Mouse (Mus musculus): ENCODE data around the gene Serpinb9.
A peak's percentile ranks its signal among the peaks of the same experiment; 100 is the strongest.
"Not testable (repeated sequence)": the region's sequence is repeated elsewhere in the genome, so short reads cannot be mapped to it uniquely, and the experiment has no call there.

Serpinb9 gene

DNA sequence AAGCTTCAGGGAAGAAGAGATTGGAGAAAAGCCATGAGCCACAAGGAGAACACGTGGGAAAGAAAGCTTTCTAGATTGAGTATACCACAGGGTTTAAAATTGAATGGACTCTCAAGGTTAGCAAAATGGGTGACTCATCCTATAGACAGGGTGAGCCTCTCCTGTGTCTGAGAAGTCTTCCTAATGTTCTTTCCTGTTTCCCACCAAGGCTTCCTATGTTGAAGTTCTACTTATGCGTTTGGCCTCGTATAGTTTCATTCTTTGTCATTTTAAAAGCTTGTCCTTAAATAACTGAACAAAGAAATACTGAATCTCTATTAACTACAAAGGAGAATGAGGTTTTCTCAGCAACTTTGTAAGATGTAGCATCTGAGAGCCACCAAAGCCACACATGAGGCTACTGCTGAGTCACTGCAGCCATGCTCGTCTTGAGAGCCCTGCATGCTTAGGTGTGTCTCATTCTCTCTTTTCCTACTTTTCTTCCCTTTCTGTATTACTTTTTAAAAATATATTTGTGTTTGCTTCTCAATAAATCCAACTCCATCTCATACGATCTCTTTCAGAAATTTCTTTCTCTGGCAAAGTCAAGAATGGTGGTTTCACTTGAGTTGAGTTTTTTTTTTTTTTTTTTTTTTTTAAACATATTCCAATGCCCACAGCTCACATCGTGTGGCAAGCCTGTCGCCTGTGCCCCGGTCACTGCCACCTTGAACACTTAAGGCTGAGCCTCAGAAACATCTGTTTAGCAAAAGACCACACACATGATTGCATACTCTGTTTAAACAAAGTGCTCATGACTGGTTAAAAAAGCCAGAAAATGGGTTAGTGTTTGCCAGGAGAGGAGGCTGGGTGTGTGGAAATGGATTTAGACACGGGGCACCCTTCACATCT, 718 bp downstream of the Serpinb9 start:
- no peak for DNase-seq (ENCODE audit: extremely low read depth, low read depth)

DNA sequence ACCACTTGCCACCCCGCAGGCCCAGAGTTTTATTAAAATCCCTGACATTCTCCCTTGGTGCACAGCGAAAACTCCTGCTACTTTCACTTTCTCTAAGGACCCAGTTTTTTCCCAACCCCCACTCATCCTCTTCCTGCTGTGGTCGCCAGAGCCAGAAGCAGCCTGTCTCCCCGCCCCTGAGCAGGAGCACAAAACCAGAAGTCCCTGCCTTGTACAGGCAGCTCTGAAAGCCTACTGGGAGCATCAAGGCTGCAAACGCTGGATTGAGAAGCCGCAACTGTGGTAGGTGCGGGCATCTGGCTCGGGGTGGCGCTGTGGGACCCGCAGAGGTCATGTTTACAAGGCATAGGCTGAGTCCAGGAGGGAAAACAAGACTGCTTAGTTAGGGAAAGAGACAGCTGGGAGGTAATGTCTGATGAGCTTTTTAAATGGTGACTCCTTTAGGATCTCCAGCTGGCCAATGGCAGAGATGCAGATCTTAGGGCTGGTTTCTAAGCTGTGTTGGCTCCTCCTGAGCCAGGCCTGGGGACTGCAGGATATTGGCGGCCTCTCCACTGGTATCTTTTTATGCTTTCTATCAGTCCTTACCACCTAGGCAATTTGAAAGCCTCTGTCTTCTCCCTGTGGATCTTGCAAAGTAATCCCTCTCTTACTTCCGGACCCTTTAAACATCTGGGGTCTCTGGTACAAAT, 1.5 kb downstream of the Serpinb9 start:
- peak; percentile 91 for DNase-seq (ENCODE audit: extremely low read depth, low read depth)

DNA sequence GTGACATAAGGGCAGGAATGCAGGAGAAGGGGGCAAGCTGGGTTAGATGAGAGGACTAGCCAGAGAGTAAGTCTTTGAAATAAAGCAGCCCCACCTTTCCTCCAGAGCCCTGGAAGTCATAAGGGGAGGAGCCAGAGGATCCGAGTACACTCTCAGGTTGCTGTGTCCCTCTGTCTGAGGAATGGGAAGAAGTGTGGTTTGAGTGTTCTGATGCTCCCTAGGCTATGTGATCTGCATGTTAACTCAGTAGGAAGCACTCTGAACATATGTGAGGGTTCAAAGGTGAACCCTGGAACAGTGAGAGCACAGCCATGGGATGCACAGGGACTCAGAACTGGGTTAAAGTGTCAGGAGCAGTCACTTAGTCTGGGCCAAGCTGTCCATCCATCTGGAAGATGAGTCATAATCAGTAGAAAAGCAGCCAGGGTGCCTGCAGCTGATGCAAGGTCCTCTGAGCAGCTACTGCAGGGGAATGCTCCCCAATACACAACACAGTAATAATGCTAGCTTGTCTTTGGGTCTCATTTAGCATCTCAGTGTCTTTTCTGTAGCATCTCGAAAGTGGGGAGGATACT, 2.5 kb downstream of the Serpinb9 start:
- no peak for DNase-seq (ENCODE audit: extremely low read depth, low read depth)

DNA sequence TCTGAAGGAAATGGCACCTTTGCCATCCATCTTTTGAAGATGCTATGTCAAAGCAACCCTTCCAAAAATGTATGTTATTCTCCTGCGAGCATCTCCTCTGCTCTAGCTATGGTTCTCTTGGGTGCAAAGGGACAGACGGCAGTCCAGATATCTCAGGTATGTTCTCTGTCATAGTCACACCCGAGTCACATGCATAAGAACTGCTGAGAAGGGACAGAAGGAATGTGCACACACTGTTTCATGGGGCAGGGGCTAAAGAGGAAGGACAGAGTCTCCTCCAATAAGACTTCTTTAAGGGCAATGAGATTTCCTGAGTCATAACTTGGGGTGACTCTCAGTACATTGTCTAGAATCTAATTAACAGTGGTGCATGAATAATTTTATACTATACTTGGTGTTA, 3.5 kb downstream of the Serpinb9 start:
- no peak for DNase-seq (ENCODE audit: extremely low read depth, low read depth)

DNA sequence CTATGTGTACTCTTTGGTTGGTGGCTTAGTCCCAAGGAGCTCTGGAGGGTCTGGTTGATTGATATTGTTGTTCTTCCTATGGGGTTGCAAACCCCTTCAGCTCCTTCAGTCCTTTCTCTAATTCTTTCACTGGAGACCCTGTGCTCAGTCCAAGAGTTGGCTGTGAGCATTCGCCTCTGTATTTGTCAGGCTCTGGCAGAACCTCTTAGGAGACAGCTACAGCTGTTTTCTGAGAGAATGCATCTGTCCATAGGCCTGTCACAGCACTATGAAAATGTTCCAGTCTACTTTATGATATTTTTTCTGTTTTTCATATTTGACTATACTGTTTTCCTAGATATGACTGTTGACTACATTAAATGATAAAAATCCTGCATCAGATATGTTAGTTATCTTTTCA, 9.3 kb downstream of the Serpinb9 start:
- DNase-seq (ENCODE audit: extremely low read depth, low read depth): no peak

- DNase-seq (ENCODE audit: extremely low read depth, low read depth): no peak
Measured at GRCm38 (mm10) chr13:33013271-33013670, 10.2 kb downstream of the Serpinb9 start.

GRCm38 (mm10) chr13:33022371-33022770, 19.3 kb downstream of the Serpinb9 start:
- DNase-seq (ENCODE audit: extremely low read depth, low read depth): no peak

- DNase-seq (ENCODE audit: extremely low read depth, low read depth): no peak
Measured at GRCm38 (mm10) chr13:33026427-33027057, 23.5 kb downstream of the Serpinb9 start.

GRCm38 (mm10) chr13:33027244-33027643, 24.2 kb downstream of the Serpinb9 start, which contains the start of gene Serpinb9b:
Gene Serpinb9b, plus strand, starts transcription at chr13:33027416.
- DNase-seq (ENCODE audit: extremely low read depth, low read depth): peak; percentile 78

GRCm38 (mm10) chr13:33028146-33028545, 25.1 kb downstream of the Serpinb9 start:
- DNase-seq (ENCODE audit: extremely low read depth, low read depth): no peak

DNA sequence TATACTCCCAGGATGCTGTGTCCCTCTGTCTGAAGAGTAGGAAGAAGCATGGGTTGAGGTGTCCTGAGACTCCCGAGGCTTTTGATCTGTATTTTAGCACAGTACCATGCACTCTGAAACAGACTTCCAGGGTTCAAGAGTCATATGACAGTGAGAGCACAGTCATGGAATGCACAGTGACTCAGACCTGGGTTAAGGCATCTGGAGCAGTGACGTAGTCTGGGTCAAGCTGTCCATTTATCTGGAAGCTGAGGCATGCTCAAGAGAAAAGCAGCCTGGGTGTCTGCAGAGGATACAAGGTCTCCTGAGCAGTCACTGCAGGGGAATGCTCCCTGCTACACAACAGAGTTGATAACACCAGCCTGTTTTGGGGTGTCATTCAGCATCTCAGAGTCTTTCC, 25.5 kb downstream of the Serpinb9 start:
- no peak for DNase-seq (ENCODE audit: extremely low read depth, low read depth)

GRCm38 (mm10) chr13:33029478-33029877, 26.4 kb downstream of the Serpinb9 start:
- not testable (repeated sequence) for DNase-seq (ENCODE audit: extremely low read depth, low read depth)

- DNase-seq (ENCODE audit: extremely low read depth, low read depth): no peak
Measured at GRCm38 (mm10) chr13:33030281-33030680, 27.2 kb downstream of the Serpinb9 start.

DNA sequence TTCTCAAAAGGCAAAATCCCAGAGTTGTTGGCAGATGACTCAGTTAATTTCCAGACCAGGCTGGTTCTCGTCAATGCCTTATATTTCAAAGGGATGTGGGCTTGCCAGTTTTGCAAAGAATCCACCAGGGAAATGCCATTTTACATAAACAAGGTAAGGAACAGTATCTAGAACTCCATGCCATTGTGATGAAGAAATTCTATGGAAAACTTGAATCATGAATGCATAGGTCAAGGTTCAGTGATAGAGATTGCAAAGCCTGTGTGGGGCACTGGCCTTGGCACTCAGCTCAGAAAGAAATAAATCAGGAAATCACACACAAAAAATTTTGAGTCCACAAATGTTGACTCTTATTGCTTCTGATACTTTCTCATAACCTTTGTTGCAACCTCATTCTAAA, 32.5 kb downstream of the Serpinb9 start:
- no peak for DNase-seq (ENCODE audit: extremely low read depth, low read depth)

- no peak for DNase-seq (ENCODE audit: extremely low read depth, low read depth)
Measured at GRCm38 (mm10) chr13:33043542-33043941, 40.5 kb downstream of the Serpinb9 start.

DNA sequence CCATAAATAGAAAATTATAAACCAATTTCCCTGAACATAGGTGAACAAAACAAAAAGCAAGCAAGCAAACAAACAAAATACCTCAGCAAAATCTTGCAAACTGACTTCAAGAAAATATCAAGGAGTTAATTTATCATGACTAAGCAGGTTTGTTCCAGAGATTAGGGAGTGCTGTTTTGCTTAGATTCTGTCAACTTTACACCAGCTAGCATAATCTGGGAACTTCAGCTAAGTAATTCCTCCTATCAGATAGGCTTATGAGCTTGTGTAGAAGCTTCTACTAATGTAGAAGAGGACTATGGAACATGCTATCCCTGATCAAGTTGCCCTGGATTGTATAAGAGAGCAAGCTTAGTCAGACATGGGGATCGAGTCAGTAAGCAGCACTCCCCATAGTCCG, 44.2 kb downstream of the Serpinb9 start:
- no peak for DNase-seq (ENCODE audit: extremely low read depth, low read depth)

GRCm38 (mm10) chr13:33048187-33048586, 45.1 kb downstream of the Serpinb9 start:
- DNase-seq (ENCODE audit: extremely low read depth, low read depth): no peak

DNA sequence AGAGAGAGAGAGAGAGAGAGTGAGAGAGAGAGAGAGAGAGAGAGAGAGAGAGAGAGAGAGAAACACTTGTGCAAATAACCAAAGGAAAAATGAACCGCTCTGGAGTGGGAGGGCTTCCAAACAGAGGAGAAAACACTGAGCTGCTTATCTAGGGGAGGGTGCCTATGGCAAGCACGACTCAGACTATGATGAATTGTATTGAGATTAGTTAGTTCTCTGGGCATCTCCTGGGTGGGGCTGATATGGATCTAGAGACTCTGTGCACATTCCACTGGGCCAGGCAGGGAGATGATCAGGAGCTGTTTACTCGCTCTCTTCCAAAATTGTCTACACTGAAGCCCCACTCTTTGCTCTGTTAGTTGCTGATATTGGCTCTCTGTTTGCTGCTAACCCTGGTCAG, 48.6 kb downstream of the Serpinb9 start:
- DNase-seq (ENCODE audit: extremely low read depth, low read depth): no peak

- no peak for DNase-seq (ENCODE audit: extremely low read depth, low read depth)
Measured at GRCm38 (mm10) chr13:33063048-33063447, 60.0 kb downstream of the Serpinb9 start.

Measured in MEL-GATA-1-ER (cell line).